Mouse (Mus musculus) mouse embryonic stem cell (cell line): ENCODE results near the gene Ran.

Source experiments
- in situ Hi-C, 2 experiments: fragments of 300-500 bp; cut with MboI; formaldehyde crosslinking; loops; 1 replicate in 1 of 2; 3 replicates in 1 of 2; pipeline ENCODE4 v1.14.3; 2019 to 2020; ENCODE audit warnings: low sequenced_read_pairs in 2 of 2, low pct_unique_long_range_greater_than_20kb in 1 of 2, mixed read lengths in 1 of 2; ENCODE audit not compliant: unreplicated experiment in 1 of 2

Ran gene

GRCm38 (mm10) chr5:129008412-129008826 lies 11.4 kb upstream of the Ran start, which contains the start of gene Stx2:
Gene Stx2, minus strand, starts transcription at chr5:129008574.
- in situ Hi-C loops = no loop called here

- in situ Hi-C loops = no loop called here
Observed at GRCm38 (mm10) chr5:129009577-129009976, 10.3 kb upstream of the Ran start.

- in situ Hi-C loops = no loop called here
Observed at GRCm38 (mm10) chr5:129010937-129011336, 8.9 kb upstream of the Ran start.

GRCm38 (mm10) chr5:129015020-129015419 lies 4.8 kb upstream of the Ran start:
- in situ Hi-C loops = no loop called here

- in situ Hi-C loops = no loop called here
Observed at GRCm38 (mm10) chr5:129015540-129015939, 4.3 kb upstream of the Ran start.

GRCm38 (mm10) chr5:129016370-129016769 lies 3.5 kb upstream of the Ran start:
- in situ Hi-C loops = no loop called here

GRCm38 (mm10) chr5:129018782-129019489 lies 933 bp upstream of the Ran start:
- in situ Hi-C loops = no loop called here

GRCm38 (mm10) chr5:129020300-129020668 lies 415 bp downstream of the Ran start:
- in situ Hi-C loops = no loop called here

- in situ Hi-C loops = no loop called here
Observed at GRCm38 (mm10) chr5:129020731-129021130, 862 bp downstream of the Ran start.

- in situ Hi-C loops = no loop called here
Observed at GRCm38 (mm10) chr5:129025048-129025447, 5.2 kb downstream of the Ran start.

GRCm38 (mm10) chr5:129025725-129026124 lies 5.9 kb downstream of the Ran start:
- in situ Hi-C loops = no loop called here

GRCm38 (mm10) chr5:129026171-129026570 lies 6.3 kb downstream of the Ran start:
- in situ Hi-C loops = no loop called here

GRCm38 (mm10) chr5:129026637-129027036 lies 6.8 kb downstream of the Ran start:
- in situ Hi-C loops = no loop called here

GRCm38 (mm10) chr5:129029131-129029723 lies 9.4 kb downstream of the Ran start:
- in situ Hi-C loops = no loop called here

GRCm38 (mm10) chr5:129036678-129037077 lies 16.8 kb downstream of the Ran start:
- in situ Hi-C loops = no loop called here

GRCm38 (mm10) chr5:129037739-129038138 lies 17.9 kb downstream of the Ran start:
- in situ Hi-C loops = no loop called here

GRCm38 (mm10) chr5:129045641-129046580 lies 26.0 kb downstream of the Ran start:
- in situ Hi-C loops = no loop called here

- in situ Hi-C loops = no loop called here
Observed at GRCm38 (mm10) chr5:129049372-129049771, 29.5 kb downstream of the Ran start.

GRCm38 (mm10) chr5:129051910-129052309 lies 32.0 kb downstream of the Ran start:
- in situ Hi-C loops = loop anchor here (10.0 to 25.0 kb wide), 2 partner anchors 283 to 285 kb away; no protein-coding TSS in a partner anchor
